Mouse (Mus musculus): ENCODE measurements at regions not wholly inside any gene's neighbourhood (a gene's known extent, or its start where the extent isn't known, plus 50 kb on each side); places are given as distances from the start of the nearest gene placed in this dataset.

- no peaks in the 10 kb centered on the region for H3K27me3 ChIP-seq (ENCODE audit: control insufficient read depth, insufficient read depth, low read length, poor library complexity, severe bottlenecking)
- no peaks in the 10 kb centered on the region for H3K36me3 ChIP-seq (ENCODE audit: control insufficient read depth, insufficient read depth, low read length, poor library complexity, severe bottlenecking)
- DNase-seq (ENCODE audit: low read depth, low spot score) = no peak
These were observed 404.2 kb upstream of the Cntn3 start for GRCm38 (mm10) chr6:102977122-102977521.

DNA sequence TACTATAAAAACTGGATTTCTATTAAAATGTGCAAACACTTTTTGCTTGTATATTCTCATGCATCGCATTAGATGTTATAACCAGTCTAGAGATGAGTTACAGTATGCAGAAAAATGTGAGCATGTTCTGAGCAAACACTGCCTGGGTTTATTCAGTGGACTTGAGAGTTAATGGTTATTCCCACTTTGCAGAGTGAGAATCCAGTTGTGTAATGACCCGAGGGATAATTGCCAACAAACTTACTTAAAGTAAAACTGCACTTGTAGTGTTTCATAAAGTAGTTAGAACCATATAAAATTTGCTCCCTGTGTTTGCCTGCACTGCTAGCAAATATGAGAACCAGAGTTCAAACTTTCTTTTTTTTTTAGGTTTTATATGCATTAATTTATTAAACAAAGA lies 450.4 kb upstream of the Cntn3 start:
- H3K27me3 ChIP-seq (ENCODE audit: control insufficient read depth, insufficient read depth, low read length, poor library complexity, severe bottlenecking) = no peaks in the 10 kb centered on the region
- H3K36me3 ChIP-seq (ENCODE audit: control insufficient read depth, insufficient read depth, low read length, poor library complexity, severe bottlenecking) = no peaks in the 10 kb centered on the region
- DNase-seq (ENCODE audit: low read depth, low spot score) = no peak

DNA sequence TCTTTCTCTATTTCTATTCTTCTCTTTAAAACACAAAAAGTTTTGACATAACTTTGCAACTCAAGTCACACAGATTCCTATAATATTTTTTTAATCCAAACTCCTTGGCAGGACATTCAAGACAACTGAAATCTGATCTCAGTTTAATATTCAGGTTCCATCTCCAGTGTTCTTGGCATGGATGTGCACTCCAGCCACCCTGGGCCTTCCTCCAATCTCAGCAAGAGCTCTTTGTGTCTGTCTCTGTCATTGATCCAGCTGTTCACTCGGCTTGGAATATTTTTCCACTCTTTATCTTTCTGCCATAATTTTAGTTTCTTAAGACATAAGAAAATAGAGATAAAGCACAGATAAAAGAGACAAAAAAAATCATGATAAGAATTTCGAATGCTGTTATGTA lies 451.1 kb upstream of the Cntn3 start:
- Histone ChIP-seq H3K27me3 (ENCODE audit: control insufficient read depth, insufficient read depth, low read length, poor library complexity, severe bottlenecking) (no peaks in the 10 kb centered on the region), H3K36me3 (ENCODE audit: control insufficient read depth, insufficient read depth, low read length, poor library complexity, severe bottlenecking) (no peaks in the 10 kb centered on the region)
- no peak for DNase-seq (ENCODE audit: low read depth, low spot score)

DNA sequence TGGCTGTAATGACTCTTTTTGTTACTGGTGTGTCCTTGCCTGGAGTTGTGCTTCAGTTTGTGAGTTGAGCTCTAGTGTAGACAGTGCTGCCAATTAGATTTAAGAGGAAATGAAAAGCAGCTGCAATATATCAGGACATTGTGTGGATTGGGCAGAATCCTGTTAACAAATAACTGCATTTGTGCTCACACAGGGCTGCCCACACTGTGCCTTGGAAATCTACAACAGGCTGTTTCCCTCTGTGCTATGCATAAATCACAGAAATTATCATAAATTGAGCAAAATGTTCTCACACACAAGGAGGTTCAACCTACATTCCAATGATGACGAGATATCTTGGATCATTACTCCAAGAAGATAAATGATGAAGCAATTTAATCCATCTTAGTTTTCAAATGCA lies 455.2 kb upstream of the Cntn3 start:
- Histone ChIP-seq H3K27me3 (ENCODE audit: control insufficient read depth, insufficient read depth, low read length, poor library complexity, severe bottlenecking) (no peaks in the 10 kb centered on the region), H3K36me3 (ENCODE audit: control insufficient read depth, insufficient read depth, low read length, poor library complexity, severe bottlenecking) (no peaks in the 10 kb centered on the region)
- no peak for DNase-seq (ENCODE audit: low read depth, low spot score)

DNA sequence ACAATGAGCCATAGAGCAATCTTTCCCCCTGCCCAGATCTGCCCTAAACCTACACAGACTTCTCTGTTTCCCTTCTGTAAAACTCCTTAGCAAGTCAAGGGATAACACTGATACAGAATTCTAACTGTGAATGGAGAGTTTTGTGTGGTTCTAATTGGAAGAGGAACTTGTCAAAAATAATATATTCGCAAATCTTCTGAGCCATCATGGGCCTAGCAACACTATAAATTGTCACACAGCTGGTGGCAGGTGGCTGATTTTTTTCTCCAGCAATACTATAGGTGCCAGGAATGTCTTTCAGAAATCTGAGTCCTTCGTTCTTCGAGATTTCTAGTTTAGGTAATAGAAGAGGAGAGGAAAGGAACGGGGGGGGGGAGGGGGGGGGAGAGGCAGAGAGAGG lies 460.5 kb upstream of the Cntn3 start:
- no peaks in the 10 kb centered on the region for H3K27me3 ChIP-seq (ENCODE audit: control insufficient read depth, insufficient read depth, low read length, poor library complexity, severe bottlenecking)
- DNase-seq (ENCODE audit: low read depth, low spot score) = no peak
- H3K36me3 ChIP-seq (ENCODE audit: control insufficient read depth, insufficient read depth, low read length, poor library complexity, severe bottlenecking) = no peaks in the 10 kb centered on the region

DNA sequence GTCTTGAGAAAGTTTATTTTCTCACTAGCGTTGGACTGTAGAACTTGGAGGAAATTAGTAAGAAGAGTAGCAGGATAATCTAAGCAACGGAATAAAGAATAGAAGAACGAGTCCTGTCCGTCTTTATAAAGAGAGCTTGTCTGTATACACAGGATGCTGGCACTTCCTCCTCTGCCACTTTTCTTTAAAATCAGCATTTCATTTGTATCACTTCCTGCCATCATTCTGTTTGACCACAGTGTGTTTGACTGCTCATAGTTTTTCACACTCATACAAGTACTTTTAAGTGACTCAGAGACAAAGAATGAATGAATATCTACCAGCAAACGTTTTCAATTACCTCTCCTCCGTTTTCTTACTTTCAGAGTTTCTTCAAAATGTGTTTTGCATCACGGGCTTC lies 461.0 kb upstream of the Cntn3 start:
- Histone ChIP-seq H3K36me3 (ENCODE audit: control insufficient read depth, insufficient read depth, low read length, poor library complexity, severe bottlenecking) (no peaks in the 10 kb centered on the region), H3K27me3 (ENCODE audit: control insufficient read depth, insufficient read depth, low read length, poor library complexity, severe bottlenecking) (no peaks in the 10 kb centered on the region)
- no peak for DNase-seq (ENCODE audit: low read depth, low spot score)

GRCm38 (mm10) chr6:103060591-103060990 lies 449.8 kb upstream of the Chl1 start:
- Histone ChIP-seq H3K27me3 (ENCODE audit: control insufficient read depth, insufficient read depth, low read length, poor library complexity, severe bottlenecking) (no peaks in the 10 kb centered on the region), H3K36me3 (ENCODE audit: control insufficient read depth, insufficient read depth, low read length, poor library complexity, severe bottlenecking) (no peaks in the 10 kb centered on the region)
- DNase-seq (ENCODE audit: low read depth, low spot score) = no peak

GRCm38 (mm10) chr6:103106189-103106588 lies 404.2 kb upstream of the Chl1 start:
- Histone ChIP-seq H3K36me3 (ENCODE audit: control insufficient read depth, insufficient read depth, low read length, poor library complexity, severe bottlenecking) (no peaks in the 10 kb centered on the region), H3K27me3 (ENCODE audit: control insufficient read depth, insufficient read depth, low read length, poor library complexity, severe bottlenecking) (no peaks in the 10 kb centered on the region)
- DNase-seq (ENCODE audit: low read depth, low spot score) = no peak

GRCm38 (mm10) chr6:103119537-103119936 lies 390.8 kb upstream of the Chl1 start:
- no peak for DNase-seq (ENCODE audit: low read depth, low spot score)
- Histone ChIP-seq H3K27me3 (ENCODE audit: control insufficient read depth, insufficient read depth, low read length, poor library complexity, severe bottlenecking) (no peaks in the 10 kb centered on the region), H3K36me3 (ENCODE audit: control insufficient read depth, insufficient read depth, low read length, poor library complexity, severe bottlenecking) (no peaks in the 10 kb centered on the region)

GRCm38 (mm10) chr6:103140851-103141250 lies 369.5 kb upstream of the Chl1 start:
- Histone ChIP-seq H3K36me3 (ENCODE audit: control insufficient read depth, insufficient read depth, low read length, poor library complexity, severe bottlenecking) (no peaks in the 10 kb centered on the region), H3K27me3 (ENCODE audit: control insufficient read depth, insufficient read depth, low read length, poor library complexity, severe bottlenecking) (no peaks in the 10 kb centered on the region)
- DNase-seq (ENCODE audit: low read depth, low spot score) = no peak

- no peak for DNase-seq (ENCODE audit: low read depth, low spot score)
- Histone ChIP-seq H3K36me3 (ENCODE audit: control insufficient read depth, insufficient read depth, low read length, poor library complexity, severe bottlenecking) (no peaks in the 10 kb centered on the region), H3K27me3 (ENCODE audit: control insufficient read depth, insufficient read depth, low read length, poor library complexity, severe bottlenecking) (no peaks in the 10 kb centered on the region)
These were observed 332.5 kb upstream of the Chl1 start for GRCm38 (mm10) chr6:103177851-103178250.

DNA sequence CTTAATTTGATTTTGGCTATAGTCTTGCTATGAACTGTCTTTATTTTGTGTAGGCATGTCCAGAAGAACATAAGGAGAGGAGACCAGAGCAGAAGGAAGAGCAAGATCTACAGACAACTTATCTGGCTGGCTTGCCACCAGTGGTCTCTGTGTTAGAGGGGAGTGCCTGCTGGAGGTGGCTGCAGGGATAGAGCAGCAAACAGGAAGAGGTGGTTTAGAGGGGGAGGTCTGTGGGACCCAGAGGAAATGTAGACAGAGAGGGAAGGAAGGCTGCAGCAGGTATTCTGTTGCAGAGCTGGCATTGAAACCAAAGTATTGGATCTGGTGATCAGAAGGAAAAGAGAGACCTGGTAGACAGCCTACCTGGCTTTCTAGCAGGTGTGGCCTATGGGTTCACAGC lies 327.0 kb upstream of the Chl1 start:
- Histone ChIP-seq H3K36me3 (ENCODE audit: control insufficient read depth, insufficient read depth, low read length, poor library complexity, severe bottlenecking) (no peaks in the 10 kb centered on the region), H3K27me3 (ENCODE audit: control insufficient read depth, insufficient read depth, low read length, poor library complexity, severe bottlenecking) (no peaks in the 10 kb centered on the region)
- DNase-seq (ENCODE audit: low read depth, low spot score) = no peak

DNA sequence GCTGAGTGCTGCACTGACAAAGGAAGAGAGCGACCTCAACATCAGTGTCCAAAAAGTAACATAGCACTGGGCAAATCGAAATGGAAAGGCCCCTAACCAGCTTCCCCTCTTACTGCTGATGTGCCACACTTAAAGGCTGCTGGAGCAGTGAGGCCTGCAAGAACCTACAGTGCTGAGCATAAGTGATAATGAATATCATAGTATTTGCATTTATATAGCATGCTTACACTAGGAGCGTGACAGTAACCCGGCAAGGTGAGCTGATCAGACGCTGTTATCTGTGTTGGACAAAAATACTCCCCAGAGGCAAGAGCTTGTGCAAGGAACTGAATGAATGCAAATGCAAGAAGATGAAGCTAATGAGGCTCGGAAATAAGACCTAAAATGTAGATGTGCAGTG lies 313.5 kb upstream of the Chl1 start:
- Histone ChIP-seq H3K27me3 (ENCODE audit: control insufficient read depth, insufficient read depth, low read length, poor library complexity, severe bottlenecking) (no peaks in the 10 kb centered on the region), H3K36me3 (ENCODE audit: control insufficient read depth, insufficient read depth, low read length, poor library complexity, severe bottlenecking) (no peaks in the 10 kb centered on the region)
- DNase-seq (ENCODE audit: low read depth, low spot score) = no peak

DNA sequence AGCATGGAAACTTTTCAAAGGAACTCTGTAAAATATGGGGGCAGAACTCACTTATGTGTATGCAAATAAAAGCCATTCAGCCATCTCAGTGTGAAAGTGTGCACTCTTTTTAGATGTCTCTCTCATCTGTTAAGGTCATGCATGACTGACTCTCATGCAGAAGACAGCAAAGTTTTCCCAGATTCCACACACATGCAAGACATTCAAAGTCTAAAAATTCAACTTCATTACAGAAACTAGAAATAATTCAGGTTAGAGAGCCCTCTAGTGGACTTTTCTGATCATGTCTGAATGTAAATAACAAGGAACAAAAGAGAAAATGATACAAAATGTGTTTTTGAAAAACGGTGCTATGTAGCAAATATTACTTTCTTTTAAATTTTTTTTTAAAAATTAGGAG lies 308.8 kb upstream of the Chl1 start:
- no peak for DNase-seq (ENCODE audit: low read depth, low spot score)
- Histone ChIP-seq H3K27me3 (ENCODE audit: control insufficient read depth, insufficient read depth, low read length, poor library complexity, severe bottlenecking) (no peaks in the 10 kb centered on the region), H3K36me3 (ENCODE audit: control insufficient read depth, insufficient read depth, low read length, poor library complexity, severe bottlenecking) (no peaks in the 10 kb centered on the region)

GRCm38 (mm10) chr6:103209202-103209601 lies 301.2 kb upstream of the Chl1 start:
- Histone ChIP-seq H3K27me3 (ENCODE audit: control insufficient read depth, insufficient read depth, low read length, poor library complexity, severe bottlenecking) (no peaks in the 10 kb centered on the region), H3K36me3 (ENCODE audit: control insufficient read depth, insufficient read depth, low read length, poor library complexity, severe bottlenecking) (no peaks in the 10 kb centered on the region)
- no peak for DNase-seq (ENCODE audit: low read depth, low spot score)

- H3K27me3 ChIP-seq (ENCODE audit: control insufficient read depth, insufficient read depth, low read length, poor library complexity, severe bottlenecking) = no peaks in the 10 kb centered on the region
- H3K36me3 ChIP-seq (ENCODE audit: control insufficient read depth, insufficient read depth, low read length, poor library complexity, severe bottlenecking) = no peaks in the 10 kb centered on the region
- no peak for DNase-seq (ENCODE audit: low read depth, low spot score)
These were observed 297.2 kb upstream of the Chl1 start for GRCm38 (mm10) chr6:103213160-103213559.
